Mouse (Mus musculus) hindbrain, embryonic 16.5 days (tissue): Measurements from ENCODE around the gene Fnip2. TPM values are rescaled to one million over a fixed set of nuclear protein-coding genes. Genes with fewer than 3 reads are reported as not detected.

ENCODE experiments used
- ATAC-seq: fragments of 200-750 bp; cut with Nextera tagmentation; 2 replicates; pipeline ENCODE4 v1.8.0; 2017; ENCODE audit warnings: moderate TSS enrichment, moderate library complexity
- H3K27ac ChIP-seq: fragments of 300-500 bp; sonication (generic); 2 replicates; pipeline ENCODE4 v1.5.1; 2014; ENCODE audit warnings: low read depth, mild to moderate bottlenecking, control low read depth, low read length, moderate library complexity
- H3K27me3 ChIP-seq: fragments of 300-500 bp; sonication (generic); replicated peaks from 2 replicates; pipeline ENCODE4 v1.6.1; 2014; ENCODE audit warnings: low read length; ENCODE audit not compliant: control insufficient read depth, insufficient read depth
- H3K36me3 ChIP-seq: fragments of 300-500 bp; sonication (generic); 2 replicates; pipeline ENCODE4 v1.6.1; 2014; ENCODE audit warnings: mild to moderate bottlenecking, low read length, moderate library complexity, mixed read lengths; ENCODE audit not compliant: control insufficient read depth, insufficient read depth
- H3K4me1 ChIP-seq: fragments of 300-500 bp; sonication (generic); 2 replicates; pipeline ENCODE4 v1.6.1; 2014; ENCODE audit warnings: low read depth, low read length; ENCODE audit not compliant: control insufficient read depth, insufficient read depth
- H3K4me2 ChIP-seq: fragments of 300-500 bp; sonication (generic); 2 replicates; pipeline ENCODE4 v1.6.1; 2014; ENCODE audit warnings: mild to moderate bottlenecking, low read length, control low read depth, moderate library complexity
- H3K4me3 ChIP-seq: fragments of 300-500 bp; sonication (generic); 2 replicates; pipeline ENCODE4 v1.5.1; 2014; ENCODE audit warnings: mild to moderate bottlenecking, low read length, control low read depth, moderate library complexity
- H3K9ac ChIP-seq: fragments of 300-500 bp; sonication (generic); 2 replicates; pipeline ENCODE4 v1.6.1; 2014; ENCODE audit warnings: low read depth, mild to moderate bottlenecking, control low read depth, low read length, moderate library complexity
- H3K9me3 ChIP-seq: fragments of 300-500 bp; sonication (generic); 2 replicates; pipeline ENCODE4 v1.6.1; 2014; ENCODE audit warnings: mild to moderate bottlenecking, low read length, moderate library complexity; ENCODE audit not compliant: control insufficient read depth
- WGBS: fragments of 180-500 bp; shearing (Covaris S2); extraction: QIAGEN DNeasy Blood & Tissue Kit; methylation state at CpG from one replicate; pipeline ENCODE4 v1.1.7; 2014; 5-methylcytosine and 5-hydroxymethylcytosine counted together
- polyA plus RNA-seq: library from polyadenylated mRNA; unstranded; fragments of >200 nt; fragmentation: Nextera tagmentation; extraction: Ambion mirVana; gene quantifications from 2 replicates; pipeline ENCODE4 v1.2.1, GENCODE M21; 2015

The Fnip2 gene
- polyA plus RNA-seq, 1 experiment from 2014 or later = 4.5 TPM

DNA sequence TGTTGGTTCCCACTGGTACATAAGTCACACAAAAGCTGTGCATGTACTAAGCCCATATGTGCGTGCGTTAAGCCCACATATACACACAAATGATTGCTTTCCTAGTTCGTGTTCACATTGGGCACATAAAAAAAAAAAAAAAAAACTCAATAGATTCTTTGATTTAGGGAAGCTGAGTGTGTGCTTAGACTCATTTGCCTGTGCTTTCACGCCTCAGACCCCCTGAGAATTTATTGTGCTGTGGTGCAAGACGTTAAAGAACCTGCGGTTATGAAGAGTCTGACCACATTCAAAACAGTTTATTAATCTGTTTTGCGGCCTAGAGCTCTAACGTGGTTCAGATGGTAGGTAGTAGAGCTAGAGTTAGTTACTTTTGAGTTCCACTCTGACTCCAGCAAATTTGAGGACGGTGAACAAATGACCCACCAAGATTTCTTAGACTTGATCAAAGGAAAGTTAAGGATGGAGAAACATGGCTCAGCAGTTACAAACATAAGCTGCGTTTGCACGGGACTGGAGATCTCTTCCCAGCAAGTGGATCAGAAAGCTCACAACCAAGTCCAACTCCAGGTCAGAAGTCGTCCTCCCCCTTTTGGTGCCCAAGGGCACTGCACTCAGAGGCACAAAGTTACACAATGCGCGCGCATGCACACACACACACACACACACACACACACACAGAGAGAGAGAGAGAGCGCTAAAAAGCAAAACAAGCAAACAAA lies 1.2 kb upstream of the Fnip2 start:
- peaks cover 4% of the 10 kb centered on the region for H3K4me1 ChIP-seq
- peak overlapping the region; percentile 95 for H3K4me2 ChIP-seq
- H3K27ac ChIP-seq = 0 out of 2 replicates have a peak overlapping the region, but pooled peaks have one; percentile 82
- no peaks in the 10 kb centered on the region for H3K27me3 ChIP-seq
- no peaks in the 10 kb centered on the region for H3K36me3 ChIP-seq
- no peak overlapping the region for H3K4me3 ChIP-seq
- 85% methylated on average over 16 of the region's 16 CpGs for WGBS
- no peak overlapping the region for H3K9ac ChIP-seq
- H3K9me3 ChIP-seq = no peaks in the 10 kb centered on the region
- no peak for ATAC-seq

DNA sequence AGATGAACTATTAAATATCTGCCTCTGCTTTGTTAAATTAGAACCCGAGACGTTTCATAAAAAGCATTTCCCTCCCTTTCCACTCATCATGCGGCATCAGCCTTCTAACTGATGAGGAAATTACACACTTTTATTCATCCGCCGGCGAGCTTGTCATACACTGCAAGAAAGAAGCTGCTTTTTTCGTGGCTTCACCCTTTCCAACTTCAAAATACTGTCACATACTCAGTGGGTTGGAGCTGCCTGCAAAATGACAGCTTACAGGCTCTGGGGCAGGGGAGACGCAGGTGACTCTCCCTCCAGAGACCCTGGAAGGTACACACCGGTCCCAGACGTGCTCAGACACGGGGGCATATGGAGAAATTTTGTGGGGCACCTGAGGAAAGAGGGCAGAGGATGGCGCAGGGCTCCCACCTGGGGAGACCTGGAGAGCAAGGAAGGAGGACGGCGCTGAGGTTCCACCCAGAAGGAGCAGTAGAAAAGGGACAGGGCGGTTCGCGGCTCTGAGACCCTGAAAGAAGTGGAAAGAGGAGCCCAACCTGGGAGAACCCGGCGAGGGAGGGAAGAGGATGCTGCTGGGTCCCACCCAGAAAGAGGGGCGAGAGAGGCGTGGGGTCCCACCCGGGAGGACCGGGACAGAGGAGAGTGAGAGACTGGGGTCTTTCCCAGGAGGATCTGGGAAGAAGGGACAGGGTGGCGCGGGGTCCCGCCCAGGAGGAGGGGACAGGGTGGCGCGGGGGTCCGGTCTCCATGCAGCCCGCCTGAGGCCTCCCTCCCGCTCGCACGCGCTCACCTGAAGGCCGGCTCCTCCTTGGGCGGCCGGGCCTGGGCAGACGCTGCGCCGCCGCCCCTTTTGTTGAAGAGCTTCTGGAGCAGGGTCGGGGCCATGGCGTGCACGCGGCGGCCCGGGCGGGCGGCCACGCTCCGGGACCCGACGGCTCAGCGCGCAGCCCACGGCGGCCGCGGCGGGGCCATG lies 592 bp downstream of the Fnip2 start:
- H3K4me1 ChIP-seq = peaks cover 4% of the 10 kb centered on the region
- peak overlapping the region; percentile 95 for H3K4me2 ChIP-seq
- H3K9ac ChIP-seq = peak overlapping the region; percentile 86
- H3K4me3 ChIP-seq = peak overlapping the region; percentile 84
- no peaks in the 10 kb centered on the region for H3K36me3 ChIP-seq
- no peaks in the 10 kb centered on the region for H3K27me3 ChIP-seq
- peak overlapping the region; percentile 82 for H3K27ac ChIP-seq
- ATAC-seq = no peak; the same call in none of the 2 replicates
- WGBS = 1% methylated on average over 52 of the region's 60 CpGs
- H3K9me3 ChIP-seq = no peaks in the 10 kb centered on the region

DNA sequence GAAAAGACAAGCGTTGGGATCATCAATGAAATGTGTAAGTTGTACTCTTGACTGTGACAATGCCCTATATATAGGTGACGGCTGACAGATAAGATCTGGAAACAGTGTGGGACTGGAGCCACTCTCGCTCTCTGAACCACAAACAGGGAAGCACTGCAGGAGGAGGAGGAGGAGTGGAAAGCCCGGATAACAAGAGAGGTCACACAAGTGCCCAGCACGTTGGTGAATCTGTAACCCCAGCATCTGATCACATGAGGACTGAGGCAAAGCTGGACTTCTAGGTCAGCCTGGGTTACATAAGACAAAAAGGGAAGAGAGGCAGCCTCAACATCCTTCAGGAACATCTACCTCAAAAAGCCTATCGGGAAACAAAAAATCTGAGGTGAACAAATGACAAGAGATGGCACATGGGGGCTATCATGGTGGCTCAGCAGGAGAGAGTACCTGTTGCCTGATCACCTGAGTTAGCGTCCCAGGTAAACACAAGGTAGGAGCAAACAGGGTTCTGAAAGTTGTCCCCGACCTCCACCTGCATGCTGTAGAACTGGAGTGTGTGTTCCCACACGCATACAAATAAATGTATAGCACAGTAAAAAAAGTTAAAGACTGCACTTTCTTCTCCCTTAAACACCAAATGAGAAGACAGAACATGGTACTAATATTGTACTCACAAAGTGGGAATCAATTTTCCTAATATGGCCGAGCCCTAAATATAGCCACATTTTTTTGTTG lies 2.6 kb downstream of the Fnip2 start:
- H3K27me3 ChIP-seq = no peaks in the 10 kb centered on the region
- no peaks in the 10 kb centered on the region for H3K9me3 ChIP-seq
- H3K9ac ChIP-seq = no peak overlapping the region
- H3K4me3 ChIP-seq = no peak overlapping the region
- no peak overlapping the region for H3K27ac ChIP-seq
- no peak overlapping the region for H3K4me2 ChIP-seq
- H3K36me3 ChIP-seq = no peaks in the 10 kb centered on the region
- no peak for ATAC-seq
- WGBS = 80% methylated on average over 10 of the region's 10 CpGs
- peaks cover 4% of the 10 kb centered on the region for H3K4me1 ChIP-seq

DNA sequence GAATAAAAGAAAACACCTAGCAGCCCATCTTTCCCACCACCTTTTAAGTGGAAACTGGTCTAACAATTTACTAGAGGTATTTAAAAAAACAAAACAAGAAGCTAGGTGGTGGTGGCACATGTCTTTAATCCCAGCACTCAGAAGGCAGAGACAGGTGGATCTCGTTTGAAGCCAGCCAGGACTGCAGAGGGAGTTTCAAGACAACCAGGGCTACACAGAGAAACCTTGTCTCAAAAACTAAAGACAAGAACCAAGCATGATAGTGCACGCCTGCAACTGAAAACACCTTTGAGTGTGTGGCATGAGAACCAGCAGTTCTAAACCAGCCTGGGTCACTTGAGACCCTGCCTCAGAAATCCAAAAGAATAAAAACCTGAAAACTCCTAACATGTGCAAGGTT lies 4.1 kb downstream of the Fnip2 start:
- Histone ChIP-seq H3K4me3 (no peak overlapping the region), H3K36me3 (no peaks in the 10 kb centered on the region), H3K27ac (no peak overlapping the region), H3K9ac (no peak overlapping the region), H3K27me3 (no peaks in the 10 kb centered on the region), H3K9me3 (no peaks in the 10 kb centered on the region), H3K4me2 (no peak overlapping the region), H3K4me1 (peaks cover 4% of the 10 kb centered on the region)
- ATAC-seq = no peak
- 89% methylated on average over 2 of the region's 2 CpGs for WGBS

DNA sequence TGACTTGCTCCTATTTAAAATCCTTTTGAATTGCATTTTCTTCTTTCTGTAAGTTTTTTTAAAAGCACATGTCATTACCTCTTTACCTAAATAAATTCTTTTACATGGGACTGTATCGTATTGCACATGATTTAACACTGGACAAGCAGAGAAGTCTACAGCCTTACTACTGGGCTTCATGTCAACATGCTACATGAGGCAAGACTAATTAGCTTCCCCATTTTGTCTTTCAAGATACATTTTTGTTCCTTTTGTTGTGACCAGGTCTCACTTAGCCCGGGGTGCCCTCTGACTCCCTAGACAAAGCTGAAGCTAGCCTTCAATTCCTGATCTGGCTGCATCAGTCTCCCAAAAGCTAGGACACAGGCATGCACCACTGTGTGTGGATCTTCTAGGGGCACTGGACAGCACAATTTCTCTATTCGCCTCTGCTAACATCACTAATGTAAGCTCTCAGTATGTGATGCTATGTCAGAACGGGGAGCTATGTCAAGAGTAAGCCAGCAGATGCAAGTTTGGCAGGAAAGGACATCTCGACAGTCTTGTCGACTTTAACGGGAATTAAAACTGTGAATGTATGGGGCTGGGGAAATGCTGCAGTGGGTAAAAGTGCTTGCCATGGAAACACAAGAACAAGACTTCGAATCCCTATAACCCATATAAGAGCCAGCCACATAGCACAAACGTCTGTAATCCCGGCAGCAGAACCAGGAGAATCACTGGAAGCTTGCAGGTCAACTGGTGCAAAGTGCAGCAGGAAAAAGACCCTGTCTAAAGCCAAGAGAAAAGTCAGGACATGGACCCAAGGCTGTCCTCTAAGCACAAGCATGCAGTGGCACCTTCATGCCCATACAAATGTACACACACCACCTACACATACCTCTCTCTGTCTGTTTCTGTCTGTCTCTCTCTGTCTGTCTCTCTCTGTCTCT lies 5.5 kb downstream of the Fnip2 start:
- Histone ChIP-seq H3K36me3 (no peaks in the 10 kb centered on the region), H3K27me3 (no peaks in the 10 kb centered on the region), H3K4me1 (peaks cover 4% of the 10 kb centered on the region), H3K27ac (0 out of 2 replicates have a peak overlapping the region, but pooled peaks have one; percentile 29), H3K4me2 (no peak overlapping the region), H3K4me3 (no peak overlapping the region), H3K9me3 (no peaks in the 10 kb centered on the region), H3K9ac (no peak overlapping the region)
- 69% methylated on average over 10 of the region's 10 CpGs for WGBS
- no peak for ATAC-seq

DNA sequence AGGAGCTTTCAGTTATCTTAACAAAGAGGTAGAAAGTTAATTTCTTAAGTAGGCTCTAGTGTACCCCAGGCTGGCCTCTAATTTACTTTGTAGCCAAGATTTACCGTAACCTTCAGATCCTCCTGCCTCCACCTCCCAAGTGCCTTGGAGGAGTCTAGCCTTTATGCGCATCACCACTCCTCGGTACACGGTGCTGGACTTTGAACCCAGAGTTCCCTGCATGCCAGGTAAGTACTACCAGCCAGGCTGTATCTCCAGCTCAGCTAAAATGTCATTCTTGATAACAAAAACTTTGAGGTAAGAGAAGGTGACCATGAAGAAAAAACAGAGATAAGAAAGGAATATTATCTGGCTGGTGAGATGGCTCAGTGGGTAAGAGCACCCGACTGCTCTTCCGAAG lies 7.0 kb downstream of the Fnip2 start:
- Histone ChIP-seq H3K9ac (no peak overlapping the region), H3K36me3 (no peaks in the 10 kb centered on the region), H3K4me1 (no peaks in the 10 kb centered on the region), H3K4me3 (no peak overlapping the region), H3K27me3 (no peaks in the 10 kb centered on the region), H3K9me3 (no peaks in the 10 kb centered on the region), H3K4me2 (no peak overlapping the region), H3K27ac (no peak overlapping the region)
- no peak for ATAC-seq
- WGBS = 93% methylated on average over 6 of the region's 6 CpGs

DNA sequence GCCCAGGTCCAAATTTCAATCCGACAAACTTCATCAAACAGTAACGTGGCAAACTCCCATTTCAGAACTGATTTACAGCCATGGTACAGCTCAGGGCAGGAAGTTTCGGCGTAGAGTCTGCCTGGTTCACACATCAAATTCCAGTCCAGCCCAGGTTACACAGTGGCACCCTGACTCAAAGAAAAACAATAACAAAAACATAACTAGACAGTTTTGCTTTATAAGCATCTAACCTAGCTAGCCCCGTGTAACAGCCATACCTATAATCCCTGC lies 7.9 kb downstream of the Fnip2 start:
- Histone ChIP-seq H3K4me3 (no peak overlapping the region), H3K27me3 (no peaks in the 10 kb centered on the region), H3K4me2 (no peak overlapping the region), H3K36me3 (no peaks in the 10 kb centered on the region), H3K27ac (no peak overlapping the region), H3K9ac (no peak overlapping the region), H3K9me3 (no peaks in the 10 kb centered on the region), H3K4me1 (no peaks in the 10 kb centered on the region)
- WGBS = 76% methylated on average over 5 of the region's 5 CpGs
- ATAC-seq = no peak

DNA sequence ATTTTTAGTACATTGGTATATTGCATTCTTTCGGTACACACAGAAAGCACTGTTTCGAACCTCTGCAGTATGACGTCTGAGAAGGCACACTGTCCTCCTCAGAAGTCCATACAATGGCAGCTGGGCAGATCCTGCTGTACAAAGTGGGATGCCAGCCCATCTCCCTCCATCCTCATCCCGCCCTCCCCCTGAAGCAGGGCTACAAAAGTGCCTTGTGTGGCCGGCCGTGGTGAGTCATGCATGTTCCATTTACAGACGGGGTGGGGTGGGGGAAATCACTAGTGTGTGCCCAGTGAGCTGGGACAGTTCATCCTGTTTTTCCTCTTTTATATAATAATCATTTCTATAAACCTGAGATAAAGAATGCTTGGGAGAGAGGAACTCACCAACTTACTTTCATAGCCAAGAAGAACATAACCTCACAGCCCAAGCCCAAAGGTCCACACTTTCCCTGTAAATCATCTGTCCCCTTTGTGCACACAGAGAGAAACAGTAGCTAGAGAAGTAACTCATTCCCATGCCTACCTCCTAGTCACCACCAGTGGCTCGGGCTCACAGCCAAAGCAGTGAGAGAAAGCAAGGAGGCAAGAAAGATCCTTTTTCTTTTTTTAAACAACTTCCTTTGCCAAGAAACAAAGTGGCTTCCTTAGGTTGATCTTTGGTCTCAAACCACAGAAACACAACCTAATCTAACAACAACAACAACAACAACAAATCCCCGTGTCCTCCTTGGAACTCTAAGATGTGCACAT lies 8.4 kb downstream of the Fnip2 start:
- peak; percentile 74 for ATAC-seq
- peak overlapping the region; percentile 66 for H3K27ac ChIP-seq

More for the DNA sequence above, 8.4 kb downstream of the Fnip2 start:
- H3K4me3 ChIP-seq = no peak overlapping the region
- H3K27me3 ChIP-seq = no peaks in the 10 kb centered on the region
- 68% methylated on average over 9 of the region's 9 CpGs for WGBS
- H3K9me3 ChIP-seq = no peaks in the 10 kb centered on the region
- no peaks in the 10 kb centered on the region for H3K36me3 ChIP-seq
- H3K9ac ChIP-seq = no peak overlapping the region
- no peaks in the 10 kb centered on the region for H3K4me1 ChIP-seq
- no peak overlapping the region; the same call in 1 of the 2 replicates for H3K4me2 ChIP-seq
